Mouse (Mus musculus) G1E (cell line): ENCODE data around the gene Psma5.

ENCODE experiments used
- CTCF ChIP-seq: IDR thresholded peaks from 2 replicates; pipeline ENCODE4 v1.5.1; 2012; ENCODE audit warnings: low read depth, low read length, inconsistent platforms, mixed read lengths
- GATA1 ChIP-seq: IDR thresholded peaks from 2 replicates; pipeline ENCODE4 v1.6.1; 2012; ENCODE audit warnings: borderline replicate concordance, low read length, inconsistent platforms, mixed read lengths

- TF ChIP-seq CTCF (no peak), GATA1 (no peak)
Observed at GRCm38 (mm10) chr3:108287811-108288805, 31.4 kb downstream of the Psma5 start.
